Mouse (Mus musculus): Measurements from ENCODE around the gene Xpo6.

The Xpo6 gene

GRCm38 (mm10) chr7:126198926-126199325 is 1.4 kb downstream of the Xpo6 start:
- no peak for DNase-seq (ENCODE audit: extremely low read depth, low read depth, low spot score)

GRCm38 (mm10) chr7:126194175-126194574 is 6.1 kb downstream of the Xpo6 start:
- DNase-seq (ENCODE audit: extremely low read depth, low read depth, low spot score), result no peak

- DNase-seq (ENCODE audit: extremely low read depth, low read depth, low spot score), result no peak
These were observed 8.8 kb downstream of the Xpo6 start for GRCm38 (mm10) chr7:126191471-126191870.

GRCm38 (mm10) chr7:126189517-126189916 is 10.8 kb downstream of the Xpo6 start:
- no peak for DNase-seq (ENCODE audit: extremely low read depth, low read depth, low spot score)

GRCm38 (mm10) chr7:126185999-126186398 is 14.3 kb downstream of the Xpo6 start:
- no peak for DNase-seq (ENCODE audit: extremely low read depth, low read depth, low spot score)

- DNase-seq (ENCODE audit: extremely low read depth, low read depth, low spot score), result no peak
These were observed 16.7 kb downstream of the Xpo6 start for GRCm38 (mm10) chr7:126183583-126183982.

GRCm38 (mm10) chr7:126181487-126181886 is 18.8 kb downstream of the Xpo6 start:
- DNase-seq (ENCODE audit: extremely low read depth, low read depth, low spot score), result no peak

GRCm38 (mm10) chr7:126180956-126181355 is 19.3 kb downstream of the Xpo6 start:
- no peak for DNase-seq (ENCODE audit: extremely low read depth, low read depth, low spot score)

GRCm38 (mm10) chr7:126178804-126179203 is 21.5 kb downstream of the Xpo6 start:
- DNase-seq (ENCODE audit: extremely low read depth, low read depth, low spot score), result no peak

GRCm38 (mm10) chr7:126175999-126176398 is 24.3 kb downstream of the Xpo6 start:
- no peak for DNase-seq (ENCODE audit: extremely low read depth, low read depth, low spot score)

GRCm38 (mm10) chr7:126175456-126175855 is 24.8 kb downstream of the Xpo6 start:
- no peak for DNase-seq (ENCODE audit: extremely low read depth, low read depth, low spot score)

- no peak for DNase-seq (ENCODE audit: extremely low read depth, low read depth, low spot score)
These were observed 25.4 kb downstream of the Xpo6 start for GRCm38 (mm10) chr7:126174863-126175262.

GRCm38 (mm10) chr7:126172001-126172400 is 28.3 kb downstream of the Xpo6 start:
- no peak for DNase-seq (ENCODE audit: extremely low read depth, low read depth, low spot score)

- no peak for DNase-seq (ENCODE audit: extremely low read depth, low read depth, low spot score)
These were observed 31.7 kb downstream of the Xpo6 start for GRCm38 (mm10) chr7:126168584-126168983.

- no peak for DNase-seq (ENCODE audit: extremely low read depth, low read depth, low spot score)
These were observed 32.9 kb downstream of the Xpo6 start for GRCm38 (mm10) chr7:126167426-126167825.

- DNase-seq (ENCODE audit: extremely low read depth, low read depth, low spot score), result no peak
These were observed 33.7 kb downstream of the Xpo6 start for GRCm38 (mm10) chr7:126166571-126166970.

GRCm38 (mm10) chr7:126158238-126158637 is 42.1 kb downstream of the Xpo6 start:
- no peak for DNase-seq (ENCODE audit: extremely low read depth, low read depth, low spot score)

GRCm38 (mm10) chr7:126155746-126156145 is 44.6 kb downstream of the Xpo6 start:
- DNase-seq (ENCODE audit: extremely low read depth, low read depth, low spot score), result no peak

- DNase-seq (ENCODE audit: extremely low read depth, low read depth, low spot score), result no peak
These were observed 45.6 kb downstream of the Xpo6 start for GRCm38 (mm10) chr7:126154731-126155130.

GRCm38 (mm10) chr7:126152324-126152723 is 48.0 kb downstream of the Xpo6 start:
- DNase-seq (ENCODE audit: extremely low read depth, low read depth, low spot score), result no peak

- no peak for DNase-seq (ENCODE audit: extremely low read depth, low read depth, low spot score)
These were observed 54.1 kb downstream of the Xpo6 start for GRCm38 (mm10) chr7:126146156-126146555.

GRCm38 (mm10) chr7:126144364-126144763 is 55.9 kb downstream of the Xpo6 start:
- no peak for DNase-seq (ENCODE audit: extremely low read depth, low read depth, low spot score)

GRCm38 (mm10) chr7:126137850-126138249 is 62.5 kb downstream of the Xpo6 start:
- DNase-seq (ENCODE audit: extremely low read depth, low read depth, low spot score), result no peak

- no peak for DNase-seq (ENCODE audit: extremely low read depth, low read depth, low spot score)
These were observed 64.9 kb downstream of the Xpo6 start for GRCm38 (mm10) chr7:126135391-126135790.

Data from fat pad, adult 2 months (tissue).